Mouse (Mus musculus) lung, adult 2 months (tissue): Measurements from ENCODE around the gene Ghrhr.

Source experiments
- CTCF ChIP-seq: fragments of 200-500 bp; IDR thresholded peaks from 2 replicates; pipeline ENCODE4 v1.5.1; 2011; ENCODE audit warnings: mild to moderate bottlenecking, low read length, control low read depth; ENCODE audit not compliant: insufficient read depth
- POLR2A ChIP-seq: fragments of 200-500 bp; IDR thresholded peaks from 2 replicates; pipeline ENCODE4 v1.6.1; 2011; ENCODE audit warnings: low read depth, mild to moderate bottlenecking, control low read depth, low read length, borderline replicate concordance; ENCODE audit errors: extremely low read depth

- no peak for TF ChIP-seq CTCF
- TF ChIP-seq POLR2A: no peak
These were observed 29.6 kb upstream of the Ghrhr start for GRCm38 (mm10) chr6:55346491-55346890.
